Mouse (Mus musculus) liver, embryonic 12.5 days (tissue): ENCODE measurements around the gene Ell2. TPM values are rescaled to one million over a fixed set of nuclear protein-coding genes. Genes with fewer than 3 reads are reported as not detected.
"Not testable (repeated sequence)": the region's sequence is repeated elsewhere in the genome, so short reads cannot be mapped to it uniquely, and the experiment has no call there.

Experiments
- ATAC-seq: fragments of 200-750 bp; cut with Nextera tagmentation; 2 replicates; pipeline ENCODE4 v1.8.0; 2017; ENCODE audit warnings: moderate number of reproducible peaks, mild to moderate bottlenecking, moderate library complexity
- H3K27ac ChIP-seq: fragments of 300-500 bp; sonication (generic); 2 replicates; pipeline ENCODE4 v1.5.1; 2016; ENCODE audit warnings: mild to moderate bottlenecking
- H3K27me3 ChIP-seq: fragments of 300-500 bp; sonication (generic); replicated peaks from 2 replicates; pipeline ENCODE4 v1.6.1; 2016; ENCODE audit warnings: mild to moderate bottlenecking, moderate library complexity
- H3K36me3 ChIP-seq: fragments of 300-500 bp; sonication (generic); 2 replicates; pipeline ENCODE4 v1.6.1; 2016; ENCODE audit warnings: mild to moderate bottlenecking, moderate library complexity
- H3K4me1 ChIP-seq: fragments of 300-500 bp; sonication (generic); 2 replicates; pipeline ENCODE4 v1.6.1; 2016
- H3K4me2 ChIP-seq: fragments of 300-500 bp; sonication (generic); 2 replicates; pipeline ENCODE4 v1.6.1; 2016; ENCODE audit warnings: mild to moderate bottlenecking, moderate library complexity
- H3K4me3 ChIP-seq: fragments of 300-500 bp; sonication (generic); 2 replicates; pipeline ENCODE4 v1.5.1; 2016; ENCODE audit warnings: mild to moderate bottlenecking, moderate library complexity
- H3K9ac ChIP-seq: fragments of 300-500 bp; sonication (generic); 2 replicates; pipeline ENCODE4 v1.6.1; 2016; ENCODE audit warnings: mild to moderate bottlenecking, moderate library complexity
- H3K9me3 ChIP-seq: fragments of 300-500 bp; sonication (generic); replicated peaks from 2 replicates; pipeline ENCODE4 v1.6.1; 2016; ENCODE audit warnings: mild to moderate bottlenecking, moderate library complexity
- WGBS: fragments of 180-500 bp; shearing (Covaris S2); methylation state at CpG from one replicate; pipeline ENCODE4 v1.1.7; 2016; ENCODE audit not compliant: insufficient replicate concordance; 5-methylcytosine and 5-hydroxymethylcytosine counted together
- polyA plus RNA-seq: library from polyadenylated mRNA; unstranded; fragments of >200 nt; fragmentation: Nextera tagmentation; extraction: Ambion mirVana; gene quantifications from 2 replicates; pipeline ENCODE4 v1.2.1, GENCODE M21; 2016

The Ell2 gene
- polyA plus RNA-seq, 1 experiment from 2014 or later = 59.6 TPM

GRCm38 (mm10) chr13:75711517-75711916 is 5.0 kb downstream of the Ell2 start:
- Histone ChIP-seq H3K4me1 (peaks cover 75% of the 10 kb centered on the region), H3K9ac (peak overlapping the region; percentile 41; the same call in 1 of the 2 replicates), H3K27ac (peak overlapping the region; percentile 74), H3K4me3 (peak overlapping the region; percentile 36), H3K36me3 (peaks cover 48% of the 10 kb centered on the region), H3K4me2 (peak overlapping the region; percentile 80)
- not testable (repeated sequence) for ATAC-seq, H3K27me3 ChIP-seq, H3K9me3 ChIP-seq
- 72% methylated on average over 4 of the region's 4 CpGs for WGBS

GRCm38 (mm10) chr13:75712544-75712943 is 6.0 kb downstream of the Ell2 start:
- not testable (repeated sequence) for H3K9me3 ChIP-seq, H3K9ac ChIP-seq, H3K27ac ChIP-seq, H3K27me3 ChIP-seq, H3K4me3 ChIP-seq, ATAC-seq
- peaks cover 81% of the 10 kb centered on the region for H3K4me1 ChIP-seq
- WGBS = 72% methylated on average over 5 of the region's 5 CpGs
- H3K36me3 ChIP-seq = peaks cover 52% of the 10 kb centered on the region
- H3K4me2 ChIP-seq = peak overlapping the region; percentile 80

DNA sequence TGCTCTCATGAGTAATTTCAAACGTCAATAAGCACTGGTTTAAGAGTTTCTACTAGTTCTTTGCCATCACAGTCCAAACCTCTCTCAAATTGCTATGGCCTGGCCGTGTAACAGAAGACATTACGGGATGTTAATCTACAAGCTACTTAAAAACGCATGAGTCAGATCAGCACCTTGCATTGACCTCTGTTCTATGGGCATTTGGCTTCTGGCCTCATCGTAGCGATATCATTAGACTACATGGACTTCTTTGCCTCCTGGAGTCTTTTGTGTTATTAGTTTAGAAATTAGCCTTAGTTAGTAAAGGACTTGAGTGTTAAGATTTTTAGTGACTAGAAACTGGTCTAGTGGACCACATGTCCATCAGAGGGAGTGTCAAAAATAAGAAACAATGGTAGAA is 7.8 kb downstream of the Ell2 start:
- Histone ChIP-seq H3K36me3 (peaks cover 45% of the 10 kb centered on the region), H3K27me3 (no peaks in the 10 kb centered on the region), H3K9me3 (no peaks in the 10 kb centered on the region), H3K4me2 (peak overlapping the region; percentile 80), H3K4me1 (peaks cover 93% of the 10 kb centered on the region), H3K9ac (peak overlapping the region; percentile 61), H3K27ac (peak overlapping the region; percentile 88), H3K4me3 (peak overlapping the region; percentile 29; the same call in 1 of the 2 replicates)
- no peak for ATAC-seq
- 74% methylated on average over 6 of the region's 6 CpGs for WGBS

DNA sequence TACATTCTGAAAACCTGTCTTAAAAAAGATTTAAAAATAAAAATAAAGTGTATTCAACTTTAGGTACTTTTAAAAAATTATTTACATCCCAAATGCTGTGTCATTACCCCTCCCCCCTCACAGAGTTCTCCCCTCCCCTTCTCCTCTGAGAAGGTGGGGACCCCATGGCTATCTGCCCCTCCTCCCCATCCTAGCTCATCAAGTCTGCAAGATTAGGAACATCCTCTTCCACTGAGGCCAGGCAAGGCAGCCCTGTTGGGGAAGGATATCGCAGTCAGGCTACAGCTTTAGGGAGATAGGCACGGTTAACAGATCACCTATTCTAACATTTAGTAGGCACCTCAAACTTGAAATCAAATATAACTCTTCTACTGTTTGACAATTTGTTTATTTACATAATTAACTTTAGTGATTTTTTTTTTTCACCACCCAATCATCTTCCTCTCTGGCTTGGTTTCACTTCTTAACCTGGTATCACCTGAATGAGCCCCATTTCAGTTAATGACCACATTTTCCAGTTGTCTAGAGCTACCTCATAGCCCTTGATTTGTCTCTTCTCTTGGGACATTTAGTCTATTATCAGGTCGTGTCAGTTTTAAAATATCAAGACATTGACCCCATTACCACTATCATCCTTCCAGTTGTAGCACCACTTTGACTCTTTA is 11.2 kb downstream of the Ell2 start:
- 23% methylated on average over 3 of the region's 3 CpGs for WGBS
- peak overlapping the region; percentile 63 for H3K4me2 ChIP-seq

GRCm38 (mm10) chr13:75718376-75718775 is 11.8 kb downstream of the Ell2 start:
- peak overlapping the region; percentile 22 for H3K4me3 ChIP-seq
- peak overlapping the region; percentile 63 for H3K4me2 ChIP-seq
- no peaks in the 10 kb centered on the region for H3K27me3 ChIP-seq
- peaks cover 97% of the 10 kb centered on the region for H3K4me1 ChIP-seq
- peaks cover 45% of the 10 kb centered on the region for H3K36me3 ChIP-seq
- H3K9ac ChIP-seq = peak overlapping the region; percentile 61
- H3K27ac ChIP-seq = peak overlapping the region; percentile 89
- no peaks in the 10 kb centered on the region for H3K9me3 ChIP-seq
- ATAC-seq = no peak

More for the DNA sequence above, 11.2 kb downstream of the Ell2 start:
- H3K27ac ChIP-seq = peak overlapping the region; percentile 89
- H3K9ac ChIP-seq = peak overlapping the region; percentile 61
- peak overlapping the region; percentile 22 for H3K4me3 ChIP-seq
- peaks cover 48% of the 10 kb centered on the region for H3K36me3 ChIP-seq
- H3K27me3 ChIP-seq = no peaks in the 10 kb centered on the region
- no peaks in the 10 kb centered on the region for H3K9me3 ChIP-seq
- peak; percentile 85 for ATAC-seq
- H3K4me1 ChIP-seq = peaks cover 97% of the 10 kb centered on the region

DNA sequence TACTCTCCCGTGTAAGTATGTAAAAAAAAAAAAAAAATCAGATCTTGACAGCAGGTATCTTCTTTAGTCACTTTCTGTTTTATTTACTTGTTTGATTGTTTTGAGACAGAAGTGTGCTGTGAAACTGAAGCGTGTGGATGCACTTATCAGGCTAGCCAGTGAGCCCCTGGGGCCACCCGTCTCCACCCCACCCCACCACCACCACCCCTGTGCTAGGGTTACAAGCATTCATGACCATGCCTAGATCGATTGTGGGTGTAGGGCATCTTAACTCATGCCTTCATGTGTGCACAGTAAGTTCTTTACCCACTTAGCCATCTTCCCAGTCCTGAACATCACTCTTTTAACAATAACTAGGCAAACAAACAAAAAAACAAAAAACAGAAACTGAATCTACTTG is 13.1 kb downstream of the Ell2 start:
- H3K4me3 ChIP-seq = peak overlapping the region; percentile 22
- peak overlapping the region; percentile 63 for H3K4me2 ChIP-seq
- peaks cover 97% of the 10 kb centered on the region for H3K4me1 ChIP-seq
- peaks cover 45% of the 10 kb centered on the region for H3K36me3 ChIP-seq
- H3K9me3 ChIP-seq = no peaks in the 10 kb centered on the region
- peak overlapping the region; percentile 65 for H3K9ac ChIP-seq
- H3K27me3 ChIP-seq = no peaks in the 10 kb centered on the region
- ATAC-seq = peak; percentile 91
- H3K27ac ChIP-seq = peak overlapping the region; percentile 84
- WGBS = 33% methylated on average over 4 of the region's 4 CpGs

DNA sequence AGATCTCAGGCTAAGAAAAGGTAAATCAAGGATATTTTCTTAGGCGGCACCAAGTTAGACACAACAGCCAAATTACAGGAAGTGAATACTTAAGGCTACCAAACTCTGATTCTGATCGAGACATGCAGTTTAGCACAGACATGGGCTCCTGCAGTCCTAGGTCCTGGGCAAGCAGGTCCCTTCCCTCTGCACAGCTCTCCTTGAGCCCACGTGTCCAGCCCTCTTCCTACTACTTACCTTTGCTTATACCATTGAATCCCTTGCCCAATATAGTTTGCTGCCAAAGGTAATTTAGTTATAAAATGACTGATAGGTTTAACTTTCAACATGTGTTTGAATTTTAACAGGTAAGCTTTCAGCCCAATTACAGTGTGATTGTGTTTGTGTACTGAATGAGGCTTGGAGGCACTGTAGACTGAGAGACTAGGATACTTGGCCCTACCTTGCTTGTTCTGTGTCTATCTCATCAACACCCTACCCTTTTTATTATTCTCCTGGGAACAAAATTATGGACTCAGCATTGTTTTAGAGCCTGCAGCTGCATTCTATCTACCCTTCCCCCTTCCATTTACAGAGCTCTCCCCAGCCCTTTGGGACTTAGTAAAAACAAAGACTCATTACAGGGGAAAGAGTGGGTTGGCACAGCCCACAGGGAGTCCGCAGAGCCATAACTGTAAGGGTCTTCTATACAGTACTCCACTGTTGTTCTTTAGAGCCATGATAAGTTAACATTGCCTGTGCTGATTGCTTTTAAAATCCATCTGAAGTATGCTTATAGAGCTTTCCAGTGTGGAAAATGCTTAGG is 20.2 kb downstream of the Ell2 start:
- Histone ChIP-seq H3K4me3 (no peak overlapping the region), H3K4me1 (peaks cover 87% of the 10 kb centered on the region), H3K9me3 (no peaks in the 10 kb centered on the region), H3K9ac (peak overlapping the region; percentile 44), H3K36me3 (peaks cover 53% of the 10 kb centered on the region), H3K27me3 (no peaks in the 10 kb centered on the region), H3K27ac (peak overlapping the region; percentile 78), H3K4me2 (peak overlapping the region; percentile 39)
- ATAC-seq = no peak
- 85% methylated on average over 4 of the region's 4 CpGs for WGBS

GRCm38 (mm10) chr13:75727932-75728331 is 21.4 kb downstream of the Ell2 start:
- Histone ChIP-seq H3K27ac (peak overlapping the region; percentile 84), H3K4me1 (peaks cover 88% of the 10 kb centered on the region), H3K36me3 (peaks cover 57% of the 10 kb centered on the region), H3K9ac (peak overlapping the region; percentile 58; the same call in 1 of the 2 replicates), H3K4me3 (peak overlapping the region; percentile 5; the same call in 1 of the 2 replicates), H3K9me3 (no peaks in the 10 kb centered on the region), H3K4me2 (peak overlapping the region; percentile 43), H3K27me3 (no peaks in the 10 kb centered on the region)
- 48% methylated on average over 1 of the region's 1 CpGs for WGBS
- peak; percentile 68 for ATAC-seq

- WGBS = 37% methylated on average over 1 of the region's 1 CpGs
- Histone ChIP-seq H3K27me3 (no peaks in the 10 kb centered on the region), H3K27ac (peak overlapping the region; percentile 86), H3K9me3 (no peaks in the 10 kb centered on the region), H3K4me3 (peak overlapping the region; percentile 2; the same call in 1 of the 2 replicates), H3K4me1 (peaks cover 86% of the 10 kb centered on the region), H3K9ac (peak overlapping the region; percentile 57), H3K4me2 (peak overlapping the region; percentile 51), H3K36me3 (peaks cover 43% of the 10 kb centered on the region)
- ATAC-seq = peak; percentile 48
These were observed 23.3 kb downstream of the Ell2 start for GRCm38 (mm10) chr13:75729834-75730233.

- Histone ChIP-seq H3K9ac (0 out of 2 replicates have a peak overlapping the region, but pooled peaks have one; percentile 31), H3K36me3 (peaks cover 42% of the 10 kb centered on the region), H3K4me1 (peaks cover 88% of the 10 kb centered on the region), H3K9me3 (no peaks in the 10 kb centered on the region), H3K27me3 (no peaks in the 10 kb centered on the region), H3K4me2 (0 out of 2 replicates have a peak overlapping the region, but pooled peaks have one; percentile 1), H3K27ac (peak overlapping the region; percentile 78), H3K4me3 (no peak overlapping the region)
- no peak for ATAC-seq
These were observed 24.2 kb downstream of the Ell2 start for GRCm38 (mm10) chr13:75730717-75731116.

DNA sequence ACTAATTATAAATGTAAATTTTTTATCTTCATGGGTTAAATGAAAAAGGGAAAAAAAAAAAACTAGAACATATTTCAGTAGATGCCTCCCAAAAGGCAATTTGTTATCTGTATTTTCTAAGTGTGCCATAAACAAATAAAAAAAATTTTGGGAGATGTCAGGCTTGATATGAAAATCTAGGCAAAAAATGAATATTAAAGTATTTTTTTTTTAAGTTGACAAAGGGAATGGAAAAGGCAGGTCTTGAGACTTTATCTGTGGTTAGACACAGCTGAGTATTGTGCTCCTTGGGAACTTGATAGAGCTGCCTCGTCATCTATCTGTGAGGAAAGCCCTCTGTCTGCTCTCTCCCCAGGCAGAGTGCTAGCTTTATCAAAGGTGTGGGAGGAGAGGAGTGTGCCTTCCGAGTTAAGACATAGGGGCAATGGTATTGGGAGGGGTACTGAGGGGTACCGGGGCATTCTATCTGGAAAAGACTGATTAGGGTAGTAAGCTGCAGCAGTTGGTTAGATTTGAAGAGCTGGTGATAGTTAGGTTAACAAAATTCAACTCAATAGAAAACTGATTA is 27.1 kb downstream of the Ell2 start:
- Histone ChIP-seq H3K9ac (peak overlapping the region; percentile 64; the same call in 1 of the 2 replicates), H3K27me3 (no peaks in the 10 kb centered on the region), H3K4me1 (peaks cover 86% of the 10 kb centered on the region), H3K36me3 (peaks cover 34% of the 10 kb centered on the region), H3K9me3 (no peaks in the 10 kb centered on the region), H3K4me3 (peak overlapping the region; percentile 29; the same call in 1 of the 2 replicates), H3K27ac (peak overlapping the region; percentile 97), H3K4me2 (peak overlapping the region; percentile 60)
- peak; percentile 99 for ATAC-seq
- 10% methylated on average over 3 of the region's 3 CpGs for WGBS

GRCm38 (mm10) chr13:75734231-75734630 is 27.7 kb downstream of the Ell2 start:
- Histone ChIP-seq H3K4me3 (peak overlapping the region; percentile 29), H3K4me2 (peak overlapping the region; percentile 60), H3K36me3 (peaks cover 34% of the 10 kb centered on the region), H3K27me3 (no peaks in the 10 kb centered on the region), H3K4me1 (peaks cover 88% of the 10 kb centered on the region), H3K9ac (peak overlapping the region; percentile 64), H3K27ac (peak overlapping the region; percentile 97), H3K9me3 (no peaks in the 10 kb centered on the region)
- no peak for ATAC-seq
- WGBS = 36% methylated on average over 5 of the region's 5 CpGs
